Mouse (Mus musculus) layer of hippocampus, adult 2 months (tissue): ENCODE data around the gene Zfp941. TPM values are rescaled to one million over a fixed set of nuclear protein-coding genes. Genes with fewer than 3 reads are reported as not detected.

Source experiments
- DNase-seq, 2 experiments: peaks; one replicate each; pipeline ENCODE4 v3.0.0; 2022; ENCODE audit warnings: low spot score in 2 of 2
- H3K27ac ChIP-seq: fragments of 200-600 bp; 2 replicates; pipeline ENCODE4 v1.8.1; 2022
- H3K4me3 ChIP-seq: fragments of 200-600 bp; 2 replicates; pipeline ENCODE4 v1.8.1; 2022; ENCODE audit warnings: mild to moderate bottlenecking
- CTCF ChIP-seq: fragments of 200-600 bp; conservative IDR thresholded peaks from 2 replicates; pipeline ENCODE4 v1.8.1; 2022; ENCODE audit warnings: antibody characterized with exemption, mild to moderate bottlenecking, moderate library complexity
- long read RNA-seq, 2 experiments: library from polyadenylated mRNA; stranded (forward); transcript quantifications; one replicate each; pipeline ENCODE4 v2.0.0; 2021; ENCODE audit warnings: borderline mapping rate in 2 of 2
- total RNA-seq, 2 experiments: library from RNA; stranded (reverse); gene quantifications; 2 replicates each; pipeline ENCODE4 v1.2.3; 2021

Gene Zfp941
- 10 to 100 TPM; 10.7 to 18.0 TPM for total RNA-seq
- long read RNA-seq, experiment 1, transcript Zfp941-202 (3 exons, 3,851 nt): major isoform, 12 of 18 reads
- long read RNA-seq, experiment 1, partial matches to known transcripts: 0 of 18 reads
- long read RNA-seq, experiment 1, other reads (novel, unspliced or antisense): 6 of 18 reads
- long read RNA-seq, experiment 2, transcript Zfp941-202 (3 exons, 3,851 nt): major isoform, 13 of 18 reads
- long read RNA-seq, experiment 2, partial matches to known transcripts: 0 of 18 reads
- long read RNA-seq, experiment 2, other reads (novel, unspliced or antisense): 5 of 18 reads

DNA sequence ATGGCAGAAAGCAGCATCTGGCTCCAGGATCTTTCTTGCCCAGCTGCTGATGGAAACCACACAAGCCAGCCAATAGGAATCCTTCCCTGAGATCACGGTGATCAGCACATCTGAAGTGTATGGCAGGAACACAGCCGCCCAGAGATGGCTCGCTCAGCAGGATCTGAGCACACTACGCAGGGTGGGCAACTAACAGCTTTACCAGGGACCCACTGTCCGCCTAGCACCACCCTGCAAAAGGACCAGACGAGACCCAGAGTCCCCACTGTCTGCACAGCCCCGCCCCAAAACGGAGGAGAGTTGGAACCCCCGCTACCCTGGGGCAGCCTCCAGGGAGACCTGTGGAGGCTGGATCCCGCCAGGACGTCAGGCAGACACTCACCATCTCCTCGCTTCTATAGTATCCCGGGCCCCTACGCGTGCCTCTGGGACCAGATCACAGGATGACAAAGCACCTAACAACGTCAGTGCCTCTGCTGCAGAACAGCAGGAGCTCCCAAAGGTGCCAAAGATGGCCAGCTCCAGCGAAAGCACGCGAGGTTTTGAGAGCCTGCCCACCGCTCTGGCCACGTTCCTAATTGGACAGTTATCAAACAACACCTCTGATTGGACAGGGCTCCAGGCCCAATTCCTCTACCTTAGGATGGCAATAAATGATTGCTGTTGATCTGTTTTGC is at the start of gene Zfp941:
Zfp941 (minus strand) TSS at position 526 of the 677 bp plus-strand sequence.
- H3K27ac ChIP-seq: peak within 1 kb of the TSS; percentile 86
- peak in 1 of 2 experiments; percentile 56 for DNase-seq
- peak within 1 kb of the TSS; percentile 59 for H3K4me3 ChIP-seq
- TF ChIP-seq CTCF: no peak

DNA sequence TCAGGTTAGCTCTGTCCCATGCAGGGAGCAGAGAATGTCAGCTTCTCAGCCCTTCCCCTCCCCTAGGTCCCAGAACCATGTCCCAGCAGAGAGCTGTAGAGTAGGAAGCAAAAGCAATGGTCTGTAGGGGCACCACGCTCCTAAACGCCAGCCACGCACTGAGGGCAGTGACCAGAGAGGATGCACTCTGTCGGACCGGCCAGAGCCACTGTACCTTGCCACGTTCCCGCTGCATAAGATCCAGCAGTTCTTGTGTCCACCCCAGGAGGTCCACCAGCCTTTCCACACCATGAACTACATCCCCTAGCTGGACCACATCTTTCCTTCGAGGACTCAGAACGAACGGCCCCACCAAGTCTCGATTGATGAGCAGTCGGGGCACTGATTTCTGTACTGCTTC is 42.8 kb upstream of the Zfp941 start:
- H3K27ac ChIP-seq: no peak overlapping the region
- DNase-seq: no peak
- H3K4me3 ChIP-seq: no peak overlapping the region
- TF ChIP-seq CTCF: no peak

DNA sequence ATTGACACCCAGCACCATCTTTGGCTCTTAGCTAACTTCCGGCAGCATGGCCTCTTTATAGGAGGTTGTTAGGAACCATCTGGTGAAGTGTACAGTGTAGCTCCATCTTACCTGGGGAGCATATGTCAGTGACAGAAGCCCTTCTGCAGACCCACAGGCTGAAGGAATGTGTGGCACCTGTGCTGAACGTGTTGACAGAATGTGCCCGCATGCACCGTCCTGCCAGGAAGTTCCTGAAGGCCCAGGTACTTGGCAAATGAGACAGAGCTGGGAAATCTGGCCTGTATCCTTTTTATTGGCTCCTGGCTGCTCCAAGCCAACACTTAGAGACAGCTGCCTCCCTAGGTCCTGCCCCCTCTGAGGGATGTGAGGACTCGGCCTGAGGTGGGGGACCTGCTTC is 38.8 kb upstream of the Zfp941 start:
- TF ChIP-seq CTCF: no peak
- no peak overlapping the region for H3K27ac ChIP-seq
- H3K4me3 ChIP-seq: no peak overlapping the region
- no peak for DNase-seq

DNA sequence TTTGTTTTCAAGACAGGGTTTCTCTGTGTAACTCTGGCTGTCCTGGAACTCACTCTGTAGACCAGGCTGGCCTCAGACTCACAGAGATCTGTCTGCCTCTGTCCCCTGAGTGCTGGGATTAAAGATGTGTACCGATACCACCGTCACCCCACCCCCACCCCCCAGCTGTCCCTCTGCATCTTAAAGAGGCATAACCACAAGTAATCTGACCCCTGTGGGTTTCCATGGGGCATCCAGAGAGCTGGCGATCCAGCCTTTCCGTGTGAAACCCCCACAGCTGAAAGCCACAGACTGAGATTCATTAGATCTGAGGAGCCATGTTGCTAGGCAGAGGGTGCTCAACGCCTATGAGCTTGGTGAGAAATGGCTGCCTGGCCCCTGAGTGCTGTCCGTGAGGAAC is 38.0 kb upstream of the Zfp941 start:
- no peak overlapping the region for H3K27ac ChIP-seq
- no peak for DNase-seq
- TF ChIP-seq CTCF: no peak
- H3K4me3 ChIP-seq: peak overlapping the region; percentile 74; the same call in 1 of the 2 replicates

DNA sequence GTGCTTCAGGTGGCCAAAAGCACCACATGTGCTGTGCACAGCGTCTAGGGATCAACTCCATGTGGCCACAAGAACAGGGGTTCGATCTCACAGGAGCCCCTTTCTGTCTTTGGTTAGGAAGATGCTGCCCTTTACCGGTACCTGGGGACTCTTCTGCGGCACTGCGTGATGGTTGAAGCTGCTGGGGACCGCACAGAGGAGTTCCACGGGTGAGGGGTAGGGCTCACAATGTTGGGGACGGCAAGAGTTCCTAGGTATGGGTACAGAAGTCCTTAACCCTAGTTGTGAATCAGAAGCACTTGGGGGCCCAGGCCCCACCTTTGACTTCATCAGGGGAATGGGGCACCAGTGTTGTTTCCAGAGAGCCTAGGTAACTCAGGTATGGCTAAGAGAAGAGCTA is 36.8 kb upstream of the Zfp941 start:
- Histone ChIP-seq H3K4me3 (peak overlapping the region; percentile 74), H3K27ac (no peak overlapping the region)
- no peak for TF ChIP-seq CTCF
- no peak for DNase-seq

DNA sequence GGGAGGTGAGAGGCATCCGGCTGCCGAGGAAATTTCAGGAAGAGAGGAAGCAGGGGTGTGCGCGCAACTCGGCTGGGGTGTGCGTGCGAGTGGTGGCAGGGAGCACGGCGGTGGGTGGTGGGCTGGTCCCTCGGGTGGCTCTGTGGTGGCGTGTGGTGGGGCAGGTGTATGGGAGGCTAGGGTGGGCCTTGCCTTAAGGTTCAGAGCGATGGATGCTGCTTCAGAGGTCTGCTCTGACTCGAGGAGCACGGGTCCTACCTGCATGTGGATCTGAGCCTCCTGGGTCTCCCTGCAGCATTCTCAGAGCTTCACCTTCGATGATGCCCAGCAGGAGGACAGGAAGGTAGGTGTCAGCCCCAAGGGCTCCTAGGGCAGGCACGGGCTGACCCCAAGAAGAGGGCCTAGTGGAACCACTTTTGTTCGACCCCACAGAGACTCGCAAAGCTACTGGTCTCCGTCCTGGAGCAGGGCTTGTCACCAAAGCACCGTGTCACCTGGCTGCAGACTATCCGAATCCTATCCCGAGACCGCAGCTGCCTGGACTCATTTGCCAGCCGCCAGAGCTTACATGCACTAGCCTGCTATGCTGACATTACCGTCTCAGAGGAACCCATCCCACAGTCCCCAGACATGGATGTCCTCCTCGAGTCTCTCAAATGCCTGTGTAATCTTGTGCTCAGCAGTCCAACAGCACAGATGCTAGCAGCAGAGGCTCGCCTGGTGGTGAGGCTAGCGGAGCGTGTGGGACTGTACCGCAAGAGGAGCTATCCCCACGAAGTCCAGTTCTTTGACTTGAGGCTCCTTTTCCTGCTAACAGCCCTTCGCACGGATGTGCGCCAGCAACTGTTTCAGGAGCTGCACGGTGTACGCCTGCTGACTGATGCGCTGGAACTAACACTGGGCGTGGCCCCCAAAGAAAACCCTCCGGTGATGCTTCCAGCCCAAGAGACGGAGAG is 35.9 kb upstream of the Zfp941 start, which contains the start of gene Bet1l:
Bet1l (minus strand) TSS at position 28 of the 956 bp plus-strand sequence.
- TF ChIP-seq CTCF: no peak
- peak within 1 kb of the TSS; percentile 74 for H3K4me3 ChIP-seq
- no peak for DNase-seq
- H3K27ac ChIP-seq: peak within 1 kb of the TSS; percentile 97

DNA sequence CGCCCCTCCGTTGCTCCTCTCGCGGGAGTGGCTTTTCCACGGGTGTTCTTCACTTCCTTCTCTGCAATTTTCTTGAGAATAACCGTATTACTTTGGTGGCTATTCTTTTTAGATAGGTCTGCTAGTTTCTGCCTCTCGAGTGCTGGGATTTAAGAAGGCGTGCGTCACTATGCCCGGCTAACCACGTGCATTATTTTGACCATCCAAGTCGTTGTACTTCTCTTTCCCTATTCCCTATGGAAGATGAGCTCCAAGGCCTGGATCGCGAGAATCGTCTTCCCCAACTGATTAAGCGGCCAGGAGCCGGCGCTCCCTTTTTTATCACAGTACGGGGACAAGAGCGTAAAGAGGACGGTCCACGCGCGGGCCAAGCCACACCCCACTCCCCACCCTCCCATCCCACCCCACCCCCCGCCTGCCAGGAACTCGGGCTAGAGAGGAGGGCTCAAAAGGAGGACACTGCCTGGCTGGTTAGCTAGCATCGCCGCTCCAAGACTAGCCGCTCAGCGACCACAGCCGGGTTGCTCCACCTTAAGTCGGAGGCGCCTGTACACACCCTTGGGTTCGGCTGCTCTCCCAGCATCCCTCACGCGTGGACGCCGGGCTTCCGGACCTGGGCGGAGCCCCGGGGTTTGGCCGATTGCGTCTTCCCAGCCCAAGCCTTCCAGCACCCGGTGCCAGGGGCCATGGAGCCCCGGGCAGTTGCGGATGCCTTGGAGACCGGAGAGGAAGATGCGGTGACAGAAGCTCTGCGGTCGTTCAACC is 35.0 kb upstream of the Zfp941 start, which contains the start of gene Ric8a:
Ric8a (plus strand) TSS at position 173 of the 765 bp plus-strand sequence.
- DNase-seq: peak; percentile 86 to 87
- Histone ChIP-seq H3K4me3 (peak within 1 kb of the TSS; percentile 74), H3K27ac (peak within 1 kb of the TSS; percentile 97)
- no peak for TF ChIP-seq CTCF

DNA sequence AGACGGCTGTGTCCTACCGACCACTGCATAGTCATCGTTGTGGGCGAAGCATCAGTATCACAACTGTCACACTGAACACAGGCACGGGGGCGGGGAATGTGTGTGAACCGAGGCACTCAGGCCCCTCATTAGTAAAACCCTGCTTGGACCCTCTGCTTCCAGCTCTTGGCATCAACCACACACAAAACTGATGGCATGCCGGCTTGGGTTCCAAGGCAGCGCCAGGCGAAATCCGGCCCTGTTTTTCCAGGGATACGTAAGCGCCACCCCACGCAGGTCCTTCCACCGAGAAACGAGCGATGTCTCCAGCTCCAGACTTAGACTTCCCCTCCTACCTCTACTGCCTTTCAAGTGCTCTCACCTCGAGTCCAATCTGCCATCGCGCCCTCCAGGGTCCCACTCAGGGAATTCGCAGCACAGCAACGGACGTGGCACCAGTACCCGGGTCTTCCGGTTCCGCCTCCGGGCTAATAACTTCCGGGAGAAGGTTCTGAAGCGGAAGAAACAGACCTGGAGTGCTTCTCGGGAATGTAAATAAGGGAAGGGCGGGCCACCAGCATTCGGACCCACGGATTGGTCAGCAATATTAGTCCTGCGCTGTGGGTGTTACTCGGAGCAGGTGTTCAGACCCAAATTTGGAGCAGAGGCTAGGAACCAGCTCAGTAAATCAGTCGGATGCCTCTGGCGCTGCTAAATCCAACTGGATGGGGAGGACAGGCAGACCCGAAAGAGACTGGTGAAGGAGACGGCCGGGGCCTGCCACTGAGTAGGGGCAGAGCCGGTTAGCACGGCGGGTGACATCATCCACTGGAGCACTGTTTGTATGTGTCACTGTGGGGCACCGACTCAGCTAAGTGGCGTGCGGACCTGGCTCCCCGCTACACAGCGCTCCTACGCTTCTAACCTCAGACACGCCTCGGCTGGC is 34.1 kb upstream of the Zfp941 start, which contains the start of gene Gm45785:
Gm45785 (minus strand) TSS at position 472 of the 925 bp plus-strand sequence.
- no peak; the same call in 1 of the 2 replicates for TF ChIP-seq CTCF
- peak within 1 kb of the TSS; percentile 97 for H3K27ac ChIP-seq
- peak within 1 kb of the TSS; percentile 74 for H3K4me3 ChIP-seq
- DNase-seq: peak; percentile 79 to 89

DNA sequence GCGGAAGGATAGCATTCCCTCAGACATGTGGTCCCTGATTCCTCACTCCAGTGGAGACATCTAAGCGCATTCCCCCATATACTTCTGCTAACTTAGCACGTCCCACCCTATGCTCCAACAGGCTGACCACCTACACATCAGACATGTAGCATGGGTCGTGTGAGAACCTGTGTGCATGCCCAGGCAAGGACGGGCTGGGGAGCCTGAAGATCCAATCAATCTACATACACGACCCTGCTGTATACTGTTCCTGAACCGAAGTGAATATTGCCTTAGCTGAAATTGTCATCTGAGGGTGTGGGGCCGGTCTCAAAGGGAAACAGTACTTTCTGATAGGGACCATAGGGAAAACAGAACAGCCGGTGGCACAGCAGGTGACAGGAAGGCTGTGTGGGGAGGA is 33.2 kb upstream of the Zfp941 start:
- DNase-seq: no peak
- Histone ChIP-seq H3K27ac (peak overlapping the region; percentile 97), H3K4me3 (peak overlapping the region; percentile 74)
- TF ChIP-seq CTCF: no peak

DNA sequence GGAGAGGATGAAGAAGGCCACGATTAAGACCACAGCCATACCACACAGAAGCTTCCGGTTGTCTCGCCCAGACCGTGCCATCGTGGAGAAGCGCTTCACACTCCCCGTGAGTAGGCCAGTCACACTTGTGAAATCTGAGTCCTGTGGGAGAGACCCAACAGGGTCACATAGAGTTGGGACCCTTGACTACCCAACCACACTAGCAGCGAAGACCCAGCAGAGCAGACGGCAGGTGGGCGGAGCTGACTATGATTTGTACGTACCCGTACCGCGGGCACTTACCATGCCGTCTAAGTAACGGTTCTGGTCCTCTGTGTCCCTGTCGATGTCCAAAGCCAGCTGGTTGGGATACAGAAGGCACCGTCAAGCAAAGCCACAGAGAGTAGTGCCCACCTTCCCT is 32.5 kb upstream of the Zfp941 start:
- no peak overlapping the region for H3K4me3 ChIP-seq
- TF ChIP-seq CTCF: no peak
- no peak for DNase-seq
- no peak overlapping the region for H3K27ac ChIP-seq

DNA sequence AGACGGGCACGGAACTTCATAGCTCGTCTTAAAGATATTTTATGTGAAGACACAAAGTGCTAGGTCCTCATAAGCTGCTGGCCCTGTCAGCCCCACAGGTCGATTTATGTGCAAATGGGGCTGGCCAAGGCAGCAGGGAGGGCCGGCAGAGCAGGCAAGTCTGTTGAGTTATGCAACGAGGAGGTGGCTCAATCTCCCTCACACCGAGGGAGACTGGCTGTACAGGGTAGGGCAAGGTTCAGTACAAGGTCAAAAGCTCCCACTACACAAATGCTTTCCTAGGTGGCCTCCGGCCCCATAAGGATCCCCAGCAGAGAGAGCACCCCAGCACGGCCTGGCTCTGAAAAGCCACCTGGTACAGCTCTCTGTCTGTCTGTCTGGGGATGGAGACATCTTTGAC is 31.4 kb upstream of the Zfp941 start:
- no peak for DNase-seq
- TF ChIP-seq CTCF: no peak
- Histone ChIP-seq H3K4me3 (no peak overlapping the region), H3K27ac (no peak overlapping the region)
